Mouse (Mus musculus) retina, postnatal 7 days (tissue): ENCODE measurements around the gene Ppara.

ENCODE experiments used
- DNase-seq: peaks from one replicate; pipeline ENCODE4 v3.0.0-alpha.2; 2012; ENCODE audit warnings: low read depth, low spot score

Gene Ppara

GRCm38 (mm10) chr15:85705013-85705528 is 29.7 kb upstream of the Ppara start:
- DNase-seq, result no peak

DNA sequence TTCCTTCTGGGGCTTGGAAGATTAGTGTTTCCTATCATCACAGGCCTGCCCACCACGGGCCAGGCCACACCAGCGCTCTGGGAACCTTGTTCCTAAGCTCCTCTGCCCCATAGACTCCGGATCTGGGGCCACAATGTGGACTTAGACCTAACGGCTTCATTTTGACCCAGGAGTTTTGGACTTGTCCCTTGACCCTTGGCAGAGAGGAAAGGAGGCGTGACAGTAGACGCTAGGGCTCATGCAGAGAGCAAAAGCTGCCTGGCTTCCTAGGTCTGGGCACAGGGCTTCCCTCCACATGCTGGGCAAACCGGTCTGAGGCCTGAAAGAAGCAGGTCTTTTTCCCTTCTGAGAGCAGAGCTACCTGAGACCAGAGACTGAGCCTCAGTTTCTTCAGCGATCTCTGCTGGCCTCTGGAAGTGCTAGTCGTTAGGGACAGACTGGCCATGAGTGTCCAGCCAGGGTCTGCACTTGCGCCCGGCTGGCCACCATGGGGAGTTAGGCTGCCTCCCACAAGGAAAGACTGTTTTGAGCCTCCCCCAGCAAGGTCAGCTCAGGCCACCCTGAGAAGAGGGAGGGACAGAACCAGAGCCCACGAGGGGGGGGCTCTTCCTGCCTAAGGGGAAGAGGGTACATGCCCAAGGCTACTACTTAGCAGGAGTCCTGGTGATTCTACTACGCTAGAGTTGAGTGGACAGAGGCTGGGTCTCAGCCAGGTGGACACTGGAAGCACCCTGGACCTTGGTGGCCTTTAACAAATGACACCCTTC is 29.0 kb upstream of the Ppara start:
- DNase-seq, result no peak

GRCm38 (mm10) chr15:85706527-85706926 is 28.3 kb upstream of the Ppara start:
- DNase-seq, result no peak

DNA sequence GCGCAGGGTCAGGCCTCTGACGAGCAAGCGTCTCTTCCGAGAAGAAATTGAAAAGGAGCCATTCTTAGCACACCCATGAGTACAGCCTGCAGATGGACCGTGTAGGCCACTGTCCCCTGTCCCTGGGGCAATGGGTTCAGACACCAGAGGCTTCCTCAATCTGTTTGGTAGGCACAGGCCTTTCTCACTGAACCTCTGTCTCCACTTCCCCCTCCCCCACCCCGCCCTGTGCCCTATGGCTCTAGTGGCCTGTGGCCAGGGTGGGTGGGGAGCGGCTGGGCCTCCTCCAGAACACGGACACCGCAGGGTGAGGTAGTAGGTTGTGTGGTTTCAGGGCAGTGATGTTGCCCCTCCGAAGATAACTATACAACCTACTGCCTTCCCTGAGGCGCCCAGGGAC is 27.8 kb upstream of the Ppara start:
- no peak for DNase-seq

GRCm38 (mm10) chr15:85707458-85708030 is 27.2 kb upstream of the Ppara start:
- DNase-seq, result no peak

- DNase-seq, result no peak
Observed at GRCm38 (mm10) chr15:85708217-85708616, 26.6 kb upstream of the Ppara start.

DNA sequence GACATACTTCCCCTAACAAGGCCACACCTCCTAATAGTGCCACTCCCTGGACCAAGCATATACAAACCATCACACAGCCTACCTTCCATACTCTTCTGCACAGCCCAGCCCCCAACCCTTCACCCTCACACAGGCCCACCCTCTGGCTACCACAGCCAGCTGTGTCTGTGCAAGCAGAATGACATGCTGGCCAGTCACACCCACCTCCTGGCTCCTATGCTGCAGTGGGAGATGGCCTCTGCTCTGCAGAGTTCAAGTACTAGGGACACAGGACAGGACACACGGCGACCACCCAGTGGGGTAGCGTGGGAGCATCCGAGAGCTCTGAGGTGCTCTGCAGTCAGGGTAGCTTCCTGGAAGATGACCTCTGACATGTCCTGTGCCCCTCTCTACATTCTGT is 25.9 kb upstream of the Ppara start:
- DNase-seq, result no peak

DNA sequence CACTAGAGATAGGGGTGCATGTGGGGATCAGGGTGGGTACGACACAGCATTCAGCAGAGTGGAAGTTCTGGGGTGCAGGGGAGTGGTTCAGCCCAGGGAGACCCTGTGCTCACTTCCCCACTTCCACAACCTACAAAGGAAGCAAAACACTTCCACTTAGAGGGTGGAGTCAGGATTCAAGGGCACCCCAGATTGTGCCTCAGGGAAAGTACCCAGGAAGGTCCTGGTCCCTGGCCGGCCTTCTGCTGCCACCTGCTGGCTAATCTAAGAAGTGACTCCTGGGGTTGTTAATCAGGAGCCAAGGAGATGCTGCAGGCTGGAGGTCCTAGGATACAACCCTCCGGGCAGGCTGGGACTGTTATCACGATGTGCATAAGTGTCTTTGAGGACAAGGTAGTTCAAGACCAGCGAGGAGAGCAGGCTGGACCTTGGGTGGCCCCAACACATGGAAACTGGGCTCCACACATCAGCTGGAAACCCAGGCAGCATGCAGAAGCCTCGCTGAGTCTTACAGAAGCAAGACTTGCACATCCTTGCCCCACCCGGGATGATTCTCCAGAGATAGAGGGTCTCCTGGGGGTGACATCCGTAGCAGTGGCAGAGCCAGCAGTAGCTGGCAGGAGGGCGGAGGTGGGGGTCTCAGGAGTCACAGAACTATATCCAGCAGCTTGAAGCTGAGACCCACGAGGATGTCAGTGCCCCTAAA is 25.4 kb upstream of the Ppara start:
- peak; percentile 50 for DNase-seq

DNA sequence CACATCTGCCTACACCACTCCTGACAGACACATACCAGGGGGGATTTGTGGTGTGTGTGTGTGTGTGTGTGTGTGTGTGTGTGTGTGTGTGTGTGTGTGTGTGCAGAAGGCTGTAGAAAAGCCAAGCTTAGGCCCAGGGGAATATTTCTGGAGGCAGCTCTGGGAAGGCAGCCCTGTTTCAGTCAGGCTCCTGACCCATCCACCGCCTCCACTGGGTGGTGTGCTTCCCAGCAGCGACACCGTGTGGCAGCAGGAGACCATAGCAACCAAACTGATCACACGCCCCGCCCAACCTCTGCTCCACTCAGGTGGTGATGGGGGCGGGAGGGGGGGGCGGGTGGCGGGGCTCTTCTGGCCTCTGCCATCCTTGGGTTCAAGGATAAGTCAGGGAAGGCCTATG is 24.6 kb upstream of the Ppara start:
- DNase-seq, result peak; percentile 67

- DNase-seq, result no peak
Observed at GRCm38 (mm10) chr15:85710641-85711580, 23.9 kb upstream of the Ppara start.

GRCm38 (mm10) chr15:85712565-85713168 is 22.1 kb upstream of the Ppara start:
- DNase-seq, result no peak

DNA sequence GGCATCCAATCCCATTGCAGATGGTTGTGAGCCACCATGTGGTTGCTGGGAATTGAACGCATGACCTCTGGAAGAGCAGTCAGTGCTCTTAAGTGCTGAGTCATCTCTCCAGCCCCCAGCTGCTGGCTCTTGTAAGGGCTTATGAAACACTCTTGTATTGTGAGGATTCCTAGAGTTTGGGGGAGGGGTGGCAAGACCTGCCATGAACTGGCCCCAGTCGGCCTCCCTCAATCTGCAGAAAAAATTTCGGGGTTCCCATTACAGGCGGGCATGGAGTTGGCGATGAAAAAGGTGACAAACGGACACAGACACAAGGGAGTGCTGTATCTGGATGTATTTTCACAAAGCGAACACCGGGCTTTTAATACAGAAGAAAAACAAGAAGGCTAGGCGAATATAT is 21.4 kb upstream of the Ppara start:
- DNase-seq, result no peak

DNA sequence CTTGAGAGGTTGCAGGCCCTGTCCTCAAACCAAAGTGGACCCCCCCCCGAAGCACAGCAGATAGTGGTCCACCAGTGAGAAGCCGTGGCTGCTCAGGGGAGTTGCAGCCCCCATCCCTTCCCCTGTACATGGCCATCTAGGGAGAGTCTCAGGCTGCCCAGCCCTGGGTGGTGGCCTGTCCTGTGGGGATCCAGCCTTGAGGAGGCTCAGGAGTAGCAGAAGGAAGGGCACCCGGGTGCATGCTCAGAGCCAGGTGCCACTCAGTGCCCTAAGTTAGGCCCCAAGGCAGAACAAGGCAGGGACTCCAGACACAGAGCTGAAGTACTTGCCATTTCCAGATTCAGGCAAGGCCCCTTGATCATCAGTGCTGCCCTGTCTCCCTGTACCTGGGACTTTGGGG is 19.7 kb upstream of the Ppara start:
- DNase-seq, result no peak

GRCm38 (mm10) chr15:85716045-85716444 is 18.7 kb upstream of the Ppara start:
- peak; percentile 57 for DNase-seq

DNA sequence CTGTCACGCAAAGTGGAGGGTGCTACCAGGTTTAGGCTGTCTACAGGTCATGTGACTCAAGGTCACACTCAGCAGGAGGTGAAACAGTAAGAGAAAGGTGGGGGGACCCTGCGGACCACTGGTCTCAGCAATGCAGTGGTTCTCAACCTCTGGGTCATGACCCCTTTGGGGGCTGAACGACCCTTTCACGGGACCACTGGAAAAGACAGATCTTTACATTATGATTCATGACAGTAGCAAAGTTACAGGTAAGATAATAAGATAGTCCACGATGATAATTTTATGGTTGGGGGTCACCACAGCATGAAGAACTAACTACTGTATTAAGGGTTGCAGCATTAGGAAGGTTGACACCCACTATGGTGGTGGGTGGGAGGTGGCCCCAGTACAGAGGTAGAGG is 18.2 kb upstream of the Ppara start:
- no peak for DNase-seq

DNA sequence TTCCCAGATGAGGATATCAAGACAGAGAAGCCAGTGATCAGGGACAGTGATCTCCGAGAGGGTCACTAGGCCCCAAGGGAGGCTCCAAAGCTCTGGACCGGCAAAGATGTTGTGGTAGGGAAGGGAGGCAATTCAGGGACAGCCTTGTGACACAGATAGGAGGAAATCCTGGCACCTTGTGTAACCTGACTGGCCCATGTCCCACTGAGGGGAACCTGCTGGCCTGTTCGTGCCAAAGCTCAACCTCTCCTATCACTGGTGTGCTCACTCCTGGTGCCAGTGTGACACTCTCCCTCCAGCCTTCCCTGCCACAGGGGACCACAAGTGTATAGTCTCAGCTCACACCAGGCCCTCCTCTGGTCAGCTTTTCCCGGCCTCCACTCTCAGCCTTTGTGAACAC is 17.8 kb upstream of the Ppara start:
- no peak for DNase-seq

GRCm38 (mm10) chr15:85717800-85718199 is 17.0 kb upstream of the Ppara start:
- DNase-seq, result no peak

DNA sequence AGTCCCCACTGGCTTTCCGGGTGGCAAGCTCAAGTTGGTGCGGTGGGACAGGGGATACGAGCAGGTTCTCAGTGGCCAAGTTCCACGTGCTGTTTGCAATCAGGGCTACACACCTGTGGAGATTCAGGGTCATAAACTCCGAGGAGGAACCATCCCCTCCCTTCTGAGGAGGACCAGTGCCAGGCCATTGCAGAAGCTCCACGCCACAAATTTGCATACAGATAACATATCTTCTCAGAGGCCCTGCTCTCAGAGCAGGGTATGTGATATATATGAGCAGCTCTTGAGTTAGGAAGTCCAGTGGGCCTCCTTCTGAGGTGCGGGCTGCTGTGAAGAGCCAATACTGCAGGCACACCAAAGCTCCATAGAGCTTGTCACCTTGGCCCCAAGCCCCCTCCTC is 15.8 kb upstream of the Ppara start:
- DNase-seq, result no peak

DNA sequence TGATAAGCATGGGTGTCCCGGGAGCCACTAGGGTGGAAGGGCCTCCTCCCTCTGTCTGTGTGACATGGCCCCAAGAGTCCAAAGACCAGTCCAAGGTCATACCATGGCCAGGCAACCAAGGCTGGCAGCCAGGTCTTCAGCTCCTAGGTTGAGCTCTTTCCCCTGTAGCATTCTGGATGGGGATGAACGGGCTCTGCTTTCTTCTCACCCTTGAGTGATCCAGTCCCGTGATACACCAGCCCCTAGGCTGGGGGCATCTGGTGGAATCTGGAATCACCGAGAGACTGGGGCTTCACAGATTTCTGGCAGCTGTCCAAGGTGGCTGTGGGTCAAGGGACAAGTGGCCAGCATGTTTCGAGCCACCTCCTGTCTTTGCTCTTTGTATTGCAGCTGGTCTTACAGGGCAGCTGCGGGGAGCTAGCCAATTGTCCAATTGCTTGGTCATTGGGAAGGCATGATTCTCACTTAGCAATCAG is 14.4 kb upstream of the Ppara start:
- DNase-seq, result no peak

DNA sequence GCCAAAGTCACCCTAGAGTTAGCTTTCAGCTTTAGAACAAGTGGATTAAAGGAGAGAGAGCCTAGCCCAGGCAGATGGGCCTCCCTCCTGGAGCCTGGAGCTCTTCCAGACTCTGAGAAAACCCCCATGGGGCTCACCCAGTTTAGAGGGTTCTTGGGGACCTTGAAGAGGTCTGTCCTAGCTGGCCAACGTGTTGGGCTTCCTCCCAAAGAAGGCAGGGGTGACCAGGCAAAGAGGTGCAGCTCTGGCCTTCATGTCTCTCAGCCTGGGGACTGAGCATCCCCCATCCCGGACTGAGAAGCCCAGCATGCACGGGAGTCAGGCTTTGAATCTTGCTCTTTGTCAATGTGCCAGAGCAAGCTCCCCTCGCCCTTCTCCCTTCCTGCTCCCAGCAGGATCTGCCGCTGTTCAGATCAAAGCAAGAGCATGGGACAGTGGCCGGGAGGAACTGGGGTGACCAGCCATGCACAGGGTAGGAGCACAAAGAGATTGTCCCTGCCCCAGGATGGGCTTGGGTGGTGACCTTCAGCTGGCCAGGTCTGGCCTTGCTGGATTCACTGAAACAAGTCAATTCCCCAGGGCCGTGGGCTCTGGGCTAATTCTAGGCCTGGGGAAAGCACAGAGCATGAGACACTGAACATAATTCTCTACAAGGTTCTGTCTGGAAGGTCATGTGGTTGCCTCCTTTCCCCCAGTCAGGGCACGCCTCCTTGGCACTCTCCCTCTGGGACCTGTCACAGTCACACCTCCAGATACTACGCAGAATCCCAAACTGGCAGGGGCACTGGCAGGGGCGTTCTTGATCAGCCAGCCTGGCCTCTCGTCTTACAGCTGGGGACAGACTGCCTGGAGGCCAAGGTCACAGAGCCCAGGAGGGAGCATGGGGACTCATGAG is 10.3 kb upstream of the Ppara start:
- no peak for DNase-seq
